Mouse (Mus musculus) forebrain, embryonic 14.5 days (tissue): Measurements from ENCODE around the gene Plscr2. TPM values are rescaled to one million over a fixed set of nuclear protein-coding genes. Genes with fewer than 3 reads are reported as not detected.

Source experiments
- ATAC-seq: fragments of 200-750 bp; cut with Nextera tagmentation; 2 replicates; pipeline ENCODE4 v1.8.0; 2017; ENCODE audit warnings: mild to moderate bottlenecking, moderate library complexity
- DNase-seq: peaks from one replicate; pipeline ENCODE4 v3.0.0-alpha.2; 2015; ENCODE audit warnings: low spot score
- H3K27ac ChIP-seq: fragments of 300-500 bp; sonication (generic); 2 replicates; pipeline ENCODE4 v1.5.1; 2014; ENCODE audit warnings: low read depth, mild to moderate bottlenecking, control low read depth, low read length, moderate library complexity
- H3K27me3 ChIP-seq: fragments of 300-500 bp; sonication (generic); replicated peaks from 2 replicates; pipeline ENCODE4 v1.6.1; 2014; ENCODE audit warnings: low read length, control low read depth, mixed read lengths; ENCODE audit not compliant: control insufficient read depth, insufficient read depth
- H3K36me3 ChIP-seq: fragments of 300-500 bp; sonication (generic); 2 replicates; pipeline ENCODE4 v1.6.1; 2014; ENCODE audit warnings: low read length, control low read depth; ENCODE audit not compliant: control insufficient read depth, insufficient read depth
- H3K4me1 ChIP-seq: fragments of 300-500 bp; sonication (generic); 2 replicates; pipeline ENCODE4 v1.6.1; 2014; ENCODE audit warnings: antibody characterized with exemption, low read length, control low read depth; ENCODE audit not compliant: control insufficient read depth, insufficient read depth
- H3K4me2 ChIP-seq: fragments of 300-500 bp; sonication (generic); 2 replicates; pipeline ENCODE4 v1.6.1; 2014; ENCODE audit warnings: mild to moderate bottlenecking, control low read depth, low read length
- H3K4me3 ChIP-seq: fragments of 300-500 bp; sonication (generic); 2 replicates; pipeline ENCODE4 v1.5.1; 2014; ENCODE audit warnings: low read depth, low read length, control low read depth
- H3K9ac ChIP-seq: fragments of 300-500 bp; sonication (generic); 2 replicates; pipeline ENCODE4 v1.6.1; 2014; ENCODE audit warnings: mild to moderate bottlenecking, low read length, control low read depth, moderate library complexity
- H3K9me3 ChIP-seq: fragments of 300-500 bp; sonication (generic); replicated peaks from 2 replicates; pipeline ENCODE4 v1.6.1; 2016; ENCODE audit warnings: low read length, control low read depth, mixed read lengths; ENCODE audit not compliant: control insufficient read depth
- WGBS: fragments of 180-500 bp; shearing (Covaris S2); extraction: QIAGEN DNeasy Blood & Tissue Kit; methylation state at CpG from one replicate; pipeline ENCODE4 v1.1.7; 2014; 5-methylcytosine and 5-hydroxymethylcytosine counted together
- polyA plus RNA-seq: library from polyadenylated mRNA; unstranded; fragments of >200 nt; fragmentation: Nextera tagmentation; extraction: Ambion mirVana; gene quantifications from 2 replicates; pipeline ENCODE4 v1.2.1, GENCODE M21; 2014

The Plscr2 gene
- polyA plus RNA-seq, 1 experiment from 2014 or later = 0.46 TPM

DNA sequence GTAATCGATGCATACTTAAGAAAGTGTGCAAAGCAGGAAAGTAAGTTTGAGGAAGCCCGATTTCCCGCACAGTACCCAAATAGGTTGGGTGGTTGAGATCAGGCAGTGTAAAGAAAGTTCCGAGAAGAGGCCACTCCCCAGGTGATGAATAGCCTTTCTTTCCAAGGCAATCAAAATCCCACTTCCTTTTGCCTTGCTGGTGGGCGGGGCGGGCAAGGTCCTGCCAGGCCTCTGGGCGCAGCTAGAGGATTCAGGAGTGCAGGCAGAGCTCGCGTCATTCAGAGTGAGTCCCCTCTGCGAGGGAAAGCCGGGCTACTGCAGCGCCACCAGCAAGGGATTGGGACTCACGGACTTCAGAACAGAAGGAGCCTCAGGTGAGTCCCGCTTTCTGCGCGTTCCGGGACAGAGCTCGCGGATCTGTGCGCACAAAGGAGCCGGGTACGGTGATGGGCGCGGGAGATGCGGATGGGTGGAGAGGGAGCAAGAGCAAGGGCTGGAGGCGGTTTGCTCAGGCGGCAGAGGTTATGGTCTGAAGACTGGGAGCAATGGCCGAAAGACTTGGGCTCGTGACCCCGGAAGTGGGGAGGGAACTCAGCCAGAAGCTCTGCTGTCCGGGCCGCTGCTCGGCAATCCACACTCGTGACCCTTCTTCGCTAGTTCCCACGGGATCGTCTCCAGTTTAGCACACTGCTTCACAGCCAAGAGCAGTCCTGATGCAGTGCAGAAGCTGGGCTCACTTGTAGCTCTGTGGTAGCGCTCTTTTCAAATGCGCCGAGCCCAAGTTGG, 25.2 kb upstream of the Plscr2 start:
- Histone ChIP-seq H3K36me3 (no peaks in the 10 kb centered on the region), H3K27ac (peak overlapping the region; percentile 55), H3K9me3 (no peaks in the 10 kb centered on the region), H3K27me3 (no peaks in the 10 kb centered on the region), H3K9ac (peak overlapping the region; percentile 75), H3K4me1 (peaks cover 3% of the 10 kb centered on the region; the same call in 1 of the 2 replicates), H3K4me2 (peak overlapping the region; percentile 81), H3K4me3 (peak overlapping the region; percentile 56)
- 1% methylated on average over 40 of the region's 40 CpGs for WGBS
- peak; percentile 91 for ATAC-seq
- peak; percentile 74 for DNase-seq

DNA sequence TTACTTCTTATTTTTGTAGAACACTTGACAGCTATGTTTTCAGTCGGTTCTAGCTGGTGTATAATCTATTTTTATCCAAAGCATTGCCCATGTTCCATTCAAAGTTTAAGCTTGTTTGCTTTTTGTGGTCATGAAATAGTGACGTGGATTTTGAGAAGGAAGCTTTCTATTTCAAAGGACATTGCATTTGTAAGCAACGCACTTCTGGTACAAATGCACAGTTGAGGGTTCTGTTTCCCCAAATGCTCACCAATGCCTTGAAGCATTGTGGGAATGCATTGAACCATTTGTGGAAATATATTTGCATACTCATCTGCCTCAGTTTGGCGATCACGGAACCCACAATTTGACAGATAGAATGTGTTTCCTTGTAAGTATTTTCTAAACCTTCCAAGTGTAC, 22.7 kb upstream of the Plscr2 start:
- no peak for ATAC-seq
- no peak for DNase-seq
- 82% methylated on average over 5 of the region's 5 CpGs for WGBS
- Histone ChIP-seq H3K9me3 (no peaks in the 10 kb centered on the region), H3K9ac (no peak overlapping the region), H3K36me3 (no peaks in the 10 kb centered on the region), H3K4me1 (peaks cover 3% of the 10 kb centered on the region; the same call in 1 of the 2 replicates), H3K4me3 (no peak overlapping the region), H3K4me2 (no peak overlapping the region), H3K27ac (no peak overlapping the region), H3K27me3 (no peaks in the 10 kb centered on the region)

DNA sequence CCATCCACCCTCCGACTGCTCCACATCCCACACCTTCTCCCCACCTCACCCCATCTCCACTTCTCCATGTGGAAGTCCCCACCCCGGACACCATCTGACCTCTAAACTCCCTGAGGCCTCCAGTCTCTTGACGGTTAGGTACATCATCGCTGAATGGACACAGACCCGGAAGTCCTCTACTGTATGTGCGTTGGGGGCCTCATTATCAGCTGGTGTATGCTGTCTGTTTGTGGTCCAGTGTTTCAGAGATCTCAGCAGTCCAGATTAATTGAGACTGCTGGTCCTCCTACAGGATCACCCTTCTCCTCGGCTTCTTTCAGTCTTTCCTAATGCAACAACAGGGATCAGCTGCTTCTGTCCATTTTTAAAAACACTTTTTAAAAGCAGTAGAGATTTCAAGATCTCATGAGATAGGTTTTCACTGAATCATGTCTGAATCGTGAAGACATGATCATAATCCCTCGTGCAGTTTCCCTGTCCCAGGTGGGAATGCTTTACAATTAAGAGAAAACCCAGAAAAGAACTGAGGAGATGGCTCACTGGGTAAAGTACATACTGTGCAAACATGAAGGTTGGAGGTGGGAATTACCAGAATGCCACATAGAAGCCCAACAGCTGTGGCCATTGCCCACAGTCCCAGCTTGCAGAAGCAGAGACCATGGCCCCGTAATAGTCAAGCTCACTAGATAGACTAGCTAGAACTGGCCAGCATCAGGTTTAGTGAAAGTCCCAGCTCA, 21.6 kb upstream of the Plscr2 start:
- Histone ChIP-seq H3K27me3 (no peaks in the 10 kb centered on the region), H3K4me2 (no peak overlapping the region), H3K27ac (no peak overlapping the region), H3K9me3 (no peaks in the 10 kb centered on the region), H3K36me3 (no peaks in the 10 kb centered on the region), H3K4me1 (peaks cover 3% of the 10 kb centered on the region; the same call in 1 of the 2 replicates), H3K9ac (no peak overlapping the region), H3K4me3 (no peak overlapping the region)
- WGBS = 91% methylated on average over 10 of the region's 10 CpGs
- DNase-seq (no peak), ATAC-seq (no peak)

DNA sequence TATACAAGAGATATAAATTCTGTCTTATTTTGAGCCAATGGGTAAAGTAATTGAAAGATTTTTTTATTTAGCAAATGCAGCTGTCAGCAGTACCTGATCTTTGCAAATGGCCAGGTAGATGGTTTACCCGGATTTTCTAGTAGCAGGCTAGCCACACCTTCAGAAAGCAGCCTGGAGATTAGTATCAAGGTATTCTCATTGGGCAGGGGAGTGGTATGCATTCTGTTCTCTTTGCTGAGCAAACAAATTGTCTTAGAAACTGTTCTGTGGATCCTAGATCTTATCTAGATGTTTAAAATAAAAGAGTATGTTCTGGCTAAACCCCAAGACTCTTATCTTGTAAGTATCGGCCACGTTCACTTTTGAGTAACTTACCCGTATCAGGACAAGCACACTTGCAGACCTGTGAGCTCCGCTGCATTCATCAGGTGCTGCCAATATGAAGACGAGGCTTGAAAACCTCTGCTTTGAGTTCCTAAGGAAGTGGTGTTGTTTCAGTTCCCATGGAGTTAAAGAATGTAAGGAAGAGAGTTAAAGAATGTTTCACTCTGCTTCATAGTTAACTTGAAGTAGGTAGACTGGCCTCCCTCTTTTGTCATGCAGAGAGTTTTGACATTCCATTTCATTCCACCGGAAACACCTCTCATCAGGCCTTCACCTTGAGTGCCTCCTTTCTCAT, 14.8 kb upstream of the Plscr2 start:
- Histone ChIP-seq H3K27ac (no peak overlapping the region), H3K4me2 (no peak overlapping the region), H3K36me3 (no peaks in the 10 kb centered on the region), H3K4me1 (no peaks in the 10 kb centered on the region), H3K4me3 (no peak overlapping the region), H3K9ac (no peak overlapping the region), H3K27me3 (no peaks in the 10 kb centered on the region), H3K9me3 (no peaks in the 10 kb centered on the region)
- ATAC-seq (no peak), DNase-seq (no peak)
- WGBS = 84% methylated on average over 7 of the region's 7 CpGs

DNA sequence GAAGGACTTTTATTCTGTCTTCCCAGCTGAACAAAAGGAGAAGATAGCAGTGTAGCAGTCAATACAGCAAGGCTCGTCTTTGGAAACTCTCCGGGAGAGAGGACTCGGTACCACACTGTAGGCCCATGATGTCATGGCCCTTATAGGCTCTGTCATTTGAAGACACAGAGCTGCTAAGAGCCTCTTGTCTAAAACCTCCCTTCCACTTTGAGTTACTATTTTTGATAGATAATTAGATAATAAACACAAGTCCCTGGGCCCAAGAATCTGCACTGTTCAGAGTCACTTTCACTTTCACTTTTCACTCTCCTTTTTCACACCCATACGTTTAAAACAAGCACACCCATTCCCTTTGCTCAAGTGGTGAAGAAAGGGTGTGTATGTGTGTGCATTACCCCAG, 9.7 kb upstream of the Plscr2 start:
- Histone ChIP-seq H3K9me3 (no peaks in the 10 kb centered on the region), H3K36me3 (no peaks in the 10 kb centered on the region), H3K4me3 (no peak overlapping the region), H3K27ac (no peak overlapping the region), H3K9ac (no peak overlapping the region), H3K4me1 (no peaks in the 10 kb centered on the region), H3K4me2 (no peak overlapping the region), H3K27me3 (no peaks in the 10 kb centered on the region)
- DNase-seq (no peak), ATAC-seq (no peak)
- WGBS = 82% methylated on average over 4 of the region's 4 CpGs

DNA sequence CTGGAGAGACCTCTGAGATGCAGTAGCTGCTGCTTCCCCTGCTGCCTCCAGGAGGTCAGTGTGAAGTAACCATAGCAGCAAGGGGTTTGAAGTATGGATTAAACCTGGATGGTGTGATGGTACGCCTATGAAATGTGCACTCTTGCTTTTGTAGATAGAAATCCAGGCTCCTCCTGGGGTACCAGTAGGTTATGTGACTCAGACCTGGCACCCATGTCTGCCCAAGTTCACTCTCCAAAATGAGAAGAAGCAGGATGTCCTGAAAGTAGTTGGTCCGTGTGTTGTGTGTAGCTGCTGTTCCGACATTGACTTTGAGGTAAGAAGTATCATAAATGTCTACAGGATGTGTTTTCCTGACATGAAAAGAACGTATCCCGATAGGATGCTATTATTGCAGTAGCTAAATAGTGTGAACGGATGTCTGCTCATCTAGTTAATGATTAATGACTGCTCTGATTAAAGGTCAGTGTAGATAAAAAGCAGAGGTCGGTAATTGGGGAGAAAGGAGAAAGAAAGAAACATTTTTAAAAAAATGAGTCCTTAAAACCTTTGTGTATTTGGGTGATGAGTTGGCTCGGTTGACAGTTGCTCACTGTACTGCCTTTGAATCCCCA, 8.7 kb upstream of the Plscr2 start:
- no peak for DNase-seq
- WGBS = 90% methylated on average over 8 of the region's 8 CpGs
- no peak overlapping the region for H3K4me2 ChIP-seq
- no peak for ATAC-seq
- H3K9ac ChIP-seq = no peak overlapping the region
- H3K27me3 ChIP-seq = no peaks in the 10 kb centered on the region
- H3K4me3 ChIP-seq = no peak overlapping the region
- H3K36me3 ChIP-seq = no peaks in the 10 kb centered on the region
- H3K9me3 ChIP-seq = no peaks in the 10 kb centered on the region
- no peak overlapping the region for H3K27ac ChIP-seq
- H3K4me1 ChIP-seq = no peaks in the 10 kb centered on the region

DNA sequence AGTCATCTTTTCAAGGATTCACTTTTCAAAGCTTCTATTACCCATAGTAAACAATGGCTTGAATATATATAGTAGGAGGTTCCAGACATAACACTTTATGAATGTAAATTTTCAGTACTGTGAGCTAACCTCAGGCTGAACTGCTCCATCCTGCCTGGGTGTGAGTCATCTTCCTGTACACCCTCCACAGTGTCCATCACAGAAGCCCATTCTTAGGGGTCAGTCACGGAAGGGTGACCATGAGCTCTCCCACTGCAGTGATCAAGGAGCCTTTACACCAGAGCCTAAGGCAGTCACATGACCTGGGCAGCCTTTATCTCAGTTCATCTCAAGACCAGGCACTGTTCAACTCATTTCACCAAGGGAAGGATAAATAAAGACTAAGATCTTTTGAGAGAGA, 7.7 kb upstream of the Plscr2 start:
- ATAC-seq = no peak
- H3K27ac ChIP-seq = no peak overlapping the region

DNA sequence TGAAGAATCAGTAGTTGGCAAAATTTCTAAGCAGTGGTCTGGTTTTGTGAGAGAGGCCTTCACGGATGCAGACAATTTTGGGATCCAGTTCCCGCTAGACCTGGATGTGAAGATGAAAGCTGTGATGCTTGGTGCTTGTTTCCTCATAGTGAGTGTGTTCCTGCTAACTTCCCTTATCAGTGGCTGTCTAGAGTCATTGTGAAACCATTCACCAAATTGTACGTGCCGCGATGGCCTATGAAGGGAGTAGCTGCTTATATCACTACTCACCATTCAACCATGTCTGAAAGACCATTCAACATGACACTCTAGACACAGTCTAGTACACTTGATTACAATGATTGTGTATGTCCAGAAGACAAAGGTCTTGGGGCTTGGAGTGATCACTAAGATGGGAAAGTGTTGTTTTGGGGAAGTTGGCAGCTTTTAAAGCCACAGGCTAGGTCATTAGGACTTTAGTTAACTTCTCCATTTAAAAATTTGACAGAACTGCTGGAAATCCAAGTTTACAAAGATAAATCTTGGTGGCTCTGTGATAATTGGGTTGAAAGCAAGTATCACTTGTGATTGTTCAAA, 5.5 kb upstream of the Plscr2 start:
- no peak for DNase-seq
- H3K9me3 ChIP-seq = no peaks in the 10 kb centered on the region
- 95% methylated on average over 5 of the region's 5 CpGs for WGBS

More for the DNA sequence above, 7.7 kb upstream of the Plscr2 start:
- 93% methylated on average over 1 of the region's 1 CpGs for WGBS
- no peaks in the 10 kb centered on the region for H3K27me3 ChIP-seq
- no peak for DNase-seq
- no peaks in the 10 kb centered on the region for H3K4me1 ChIP-seq
- H3K9ac ChIP-seq = no peak overlapping the region
- H3K36me3 ChIP-seq = no peaks in the 10 kb centered on the region
- H3K4me3 ChIP-seq = no peak overlapping the region
- H3K9me3 ChIP-seq = no peaks in the 10 kb centered on the region
- no peak overlapping the region for H3K4me2 ChIP-seq

More for the DNA sequence above, 5.5 kb upstream of the Plscr2 start:
- no peak overlapping the region for H3K9ac ChIP-seq
- H3K4me1 ChIP-seq = no peaks in the 10 kb centered on the region
- H3K4me2 ChIP-seq = no peak overlapping the region
- no peak for ATAC-seq
- no peak overlapping the region for H3K27ac ChIP-seq
- no peak overlapping the region for H3K4me3 ChIP-seq
- H3K27me3 ChIP-seq = no peaks in the 10 kb centered on the region
- no peaks in the 10 kb centered on the region for H3K36me3 ChIP-seq
